Mouse (Mus musculus) liver, embryonic 14.5 days (tissue): Measurements from ENCODE around the gene Lgals3. TPM values are rescaled to one million over a fixed set of nuclear protein-coding genes. Genes with fewer than 3 reads are reported as not detected.

Experiments used
- ATAC-seq: fragments of 200-750 bp; cut with Nextera tagmentation; 2 replicates; pipeline ENCODE4 v1.8.0; 2017; ENCODE audit warnings: moderate number of reproducible peaks, mild to moderate bottlenecking, moderate library complexity; ENCODE audit not compliant: insufficient read depth
- DNase-seq, 3 experiments: peaks; one replicate each; pipeline ENCODE4 v3.0.0-alpha.2; 2012 to 2013; ENCODE audit warnings: low read depth in 3 of 3, low spot score in 3 of 3
- H3K27ac ChIP-seq: fragments of 300-500 bp; sonication (generic); 2 replicates; pipeline ENCODE4 v1.5.1; 2014; ENCODE audit warnings: moderate library complexity, mild to moderate bottlenecking, control low read depth, inconsistent platforms
- H3K27me3 ChIP-seq: fragments of 300-500 bp; sonication (generic); 2 replicates; pipeline ENCODE4 v1.6.1; 2014; ENCODE audit warnings: mild to moderate bottlenecking, low read length, moderate library complexity; ENCODE audit not compliant: control insufficient read depth, insufficient read depth
- H3K36me3 ChIP-seq: fragments of 300-500 bp; sonication (generic); replicated peaks from 2 replicates; pipeline ENCODE4 v1.6.1; 2014; ENCODE audit warnings: low read depth; ENCODE audit not compliant: control insufficient read depth, insufficient read depth
- H3K4me1 ChIP-seq, 2 experiments: fragments of 200-500 bp in 1 of 2; fragments of 300-500 bp in 1 of 2; sonication (generic) in 1 of 2; replicated peaks; 2 replicates each; pipeline ENCODE4 v1.6.1; 2012 to 2014; ENCODE audit warnings: antibody characterized with exemption in 1 of 2, inconsistent platforms in 1 of 2, low read length in 1 of 2; ENCODE audit not compliant: control insufficient read depth in 2 of 2, insufficient read depth in 2 of 2
- H3K4me2 ChIP-seq: fragments of 300-500 bp; sonication (generic); 2 replicates; pipeline ENCODE4 v1.6.1; 2014; ENCODE audit warnings: low read depth, mild to moderate bottlenecking, control low read depth, moderate library complexity
- H3K4me3 ChIP-seq, 2 experiments: fragments of 200-500 bp in 1 of 2; fragments of 300-500 bp in 1 of 2; sonication (generic) in 1 of 2; 2 replicates each; pipeline ENCODE4 v1.5.1; 2012 to 2014; ENCODE audit warnings: low read depth in 2 of 2, low read length in 2 of 2, mild to moderate bottlenecking in 2 of 2, control low read depth in 1 of 2, inconsistent platforms in 1 of 2, moderate library complexity in 1 of 2; ENCODE audit not compliant: insufficient read depth in 1 of 2
- H3K9ac ChIP-seq: fragments of 300-500 bp; sonication (generic); replicated peaks from 2 replicates; pipeline ENCODE4 v1.6.1; 2014; ENCODE audit warnings: mild to moderate bottlenecking, control low read depth, moderate library complexity
- H3K9me3 ChIP-seq: fragments of 300-500 bp; sonication (generic); 2 replicates; pipeline ENCODE4 v1.6.1; 2016; ENCODE audit warnings: low read length, mixed read lengths; ENCODE audit not compliant: control insufficient read depth
- CTCF ChIP-seq: IDR thresholded peaks from 2 replicates; pipeline ENCODE4 v1.5.1; 2016; ENCODE audit warnings: antibody characterized with exemption, low read depth, control low read depth
- EP300 ChIP-seq: IDR thresholded peaks from 2 replicates; pipeline ENCODE4 v1.6.1; 2016; ENCODE audit warnings: antibody characterized with exemption, low read depth
- WGBS: fragments of 180-500 bp; shearing (Covaris S2); extraction: QIAGEN DNeasy Blood & Tissue Kit; methylation state at CpG from one replicate; pipeline ENCODE4 v1.1.7; 2014; ENCODE audit not compliant: insufficient replicate concordance; 5-methylcytosine and 5-hydroxymethylcytosine counted together
- polyA plus RNA-seq, 2 experiments: library from polyadenylated mRNA; depleted of rRNA in 1 of 2; stranded (reverse) in 1 of 2; unstranded in 1 of 2; fragments of >200 nt; fragmentation: Nextera tagmentation in 1 of 2; extraction: Ambion mirVana in 1 of 2; gene quantifications; 2 replicates each; pipeline versions ENCODE4 v1.2.1 to v1.2.3; 2012 to 2014

The Lgals3 gene
- polyA plus RNA-seq, 2 experiments, result 16.3 to 40.5 TPM

DNA sequence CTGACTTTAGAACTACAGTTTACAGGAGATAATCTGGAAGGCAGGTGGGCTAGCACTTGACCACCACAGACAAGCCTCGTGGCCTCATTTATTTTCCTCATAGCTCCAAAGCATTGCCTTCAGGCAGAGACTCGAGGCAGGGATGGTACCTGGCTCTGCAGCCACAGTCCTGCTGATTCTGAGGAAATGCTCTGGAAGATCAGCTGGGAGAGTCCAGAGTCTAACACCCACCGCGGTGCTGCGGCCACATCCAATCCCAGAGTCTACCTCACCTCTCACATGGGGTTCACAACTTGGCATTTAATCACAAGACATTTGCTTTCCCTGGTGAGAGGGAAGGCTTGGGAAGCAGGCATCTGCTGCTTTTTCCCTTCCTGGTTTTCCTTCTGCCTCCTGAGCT lies 12.6 kb upstream of the Lgals3 start:
- WGBS, result 49% methylated on average over 5 of the region's 5 CpGs
- ATAC-seq (no peak), DNase-seq (no peak)
- no peaks in the 10 kb centered on the region for H3K9me3 ChIP-seq
- no peak overlapping the region for H3K4me3 ChIP-seq
- H3K4me2 ChIP-seq, result no peak overlapping the region
- TF ChIP-seq CTCF (no peak), EP300 (no peak)
- peaks cover 6 to 10% of the 10 kb centered on the region in 2 experiments for H3K4me1 ChIP-seq
- H3K27ac ChIP-seq, result no peak overlapping the region
- H3K9ac ChIP-seq, result no peak overlapping the region
- no peaks in the 10 kb centered on the region for H3K36me3 ChIP-seq
- no peaks in the 10 kb centered on the region for H3K27me3 ChIP-seq

DNA sequence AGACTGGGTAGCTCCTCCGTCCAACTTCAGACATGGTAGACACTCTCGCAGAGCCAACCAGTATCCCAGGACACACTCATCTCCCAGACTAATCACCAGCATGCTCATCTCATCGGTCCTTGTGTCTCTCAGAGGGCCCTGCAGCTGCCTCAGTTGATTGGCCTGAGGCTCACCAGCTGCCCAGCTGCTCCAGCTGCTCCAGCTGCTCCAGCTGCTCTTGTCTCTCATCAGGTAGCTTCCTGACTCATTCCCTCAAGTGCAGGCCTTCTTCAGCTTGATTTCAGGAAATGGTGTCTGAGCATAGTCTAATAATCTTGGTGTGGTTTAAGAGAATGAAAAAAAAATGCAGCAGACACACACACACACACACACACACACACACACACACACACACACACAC lies 10.9 kb upstream of the Lgals3 start:
- no peaks in the 10 kb centered on the region for H3K36me3 ChIP-seq
- WGBS, result 71% methylated on average over 3 of the region's 3 CpGs

DNA sequence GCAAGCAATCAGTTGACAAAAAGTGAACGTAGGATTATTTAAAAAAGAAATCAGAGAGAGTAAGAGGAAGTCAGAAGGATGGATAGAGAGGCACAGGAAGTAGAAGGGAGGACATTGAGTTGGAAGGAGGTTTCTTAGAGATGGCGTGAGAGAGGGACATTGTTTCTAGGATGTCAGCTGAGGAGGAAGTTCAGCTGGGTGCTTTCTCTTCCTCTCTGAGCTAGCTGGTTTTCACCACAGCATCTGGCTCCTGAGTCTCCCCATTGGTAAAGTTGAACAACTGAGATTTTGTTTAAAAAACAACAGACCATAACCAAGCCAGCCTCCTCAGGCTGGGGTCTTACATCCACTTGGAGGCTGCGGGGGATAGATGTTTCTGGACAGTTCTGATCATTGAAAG lies 7.9 kb upstream of the Lgals3 start:
- Histone ChIP-seq H3K27me3 (no peaks in the 10 kb centered on the region), H3K9me3 (no peaks in the 10 kb centered on the region), H3K9ac (no peak overlapping the region), H3K4me2 (no peak overlapping the region), H3K27ac (no peak overlapping the region), H3K4me3 (no peak overlapping the region), H3K36me3 (no peaks in the 10 kb centered on the region), H3K4me1 (peaks cover 0 to under 1% of the 10 kb centered on the region in 2 experiments; a peak in 1 of 4 replicates)
- ATAC-seq (no peak), DNase-seq (no peak)
- TF ChIP-seq CTCF (no peak), EP300 (no peak)
- WGBS, result 31% methylated on average over 3 of the region's 3 CpGs

More for the DNA sequence above, 10.9 kb upstream of the Lgals3 start:
- Histone ChIP-seq H3K4me3 (no peak overlapping the region), H3K4me2 (no peak overlapping the region), H3K4me1 (peaks cover 6 to 10% of the 10 kb centered on the region in 2 experiments), H3K9ac (no peak overlapping the region), H3K27ac (no peak overlapping the region), H3K27me3 (no peaks in the 10 kb centered on the region), H3K9me3 (no peaks in the 10 kb centered on the region)
- no peak for TF ChIP-seq CTCF
- no peak for TF ChIP-seq EP300
- no peak for DNase-seq
- no peak for ATAC-seq

DNA sequence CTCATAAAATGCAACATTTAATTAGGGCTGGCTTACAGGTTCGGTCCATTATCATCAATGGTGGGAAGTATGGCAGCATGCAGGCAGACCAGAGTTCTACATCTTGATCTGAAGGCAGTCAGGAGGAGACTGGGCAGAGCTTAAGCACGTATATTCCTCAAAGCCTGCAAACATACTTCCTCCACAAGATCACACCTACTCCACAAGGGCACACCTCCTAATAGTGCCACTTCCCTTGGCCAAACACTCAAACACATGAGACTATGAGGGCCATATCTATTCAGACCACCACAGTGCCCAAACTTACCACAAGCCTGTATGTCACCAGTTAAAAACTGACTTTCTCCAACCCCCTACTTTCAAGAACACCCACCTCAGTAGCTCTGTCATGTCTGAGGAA lies 6.1 kb upstream of the Lgals3 start:
- no peaks in the 10 kb centered on the region for H3K9me3 ChIP-seq
- H3K4me2 ChIP-seq, result no peak overlapping the region
- no peak for ATAC-seq
- no peak for DNase-seq
- TF ChIP-seq EP300 (no peak), CTCF (no peak)
- WGBS, result 56% methylated on average over 2 of the region's 2 CpGs
- H3K4me1 ChIP-seq, result peaks cover 0 to 10% of the 10 kb centered on the region in 2 experiments; a peak in 3 of 4 replicates
- no peak overlapping the region for H3K4me3 ChIP-seq
- H3K27me3 ChIP-seq, result no peaks in the 10 kb centered on the region
- H3K36me3 ChIP-seq, result no peaks in the 10 kb centered on the region
- no peak overlapping the region for H3K9ac ChIP-seq
- no peak overlapping the region for H3K27ac ChIP-seq

DNA sequence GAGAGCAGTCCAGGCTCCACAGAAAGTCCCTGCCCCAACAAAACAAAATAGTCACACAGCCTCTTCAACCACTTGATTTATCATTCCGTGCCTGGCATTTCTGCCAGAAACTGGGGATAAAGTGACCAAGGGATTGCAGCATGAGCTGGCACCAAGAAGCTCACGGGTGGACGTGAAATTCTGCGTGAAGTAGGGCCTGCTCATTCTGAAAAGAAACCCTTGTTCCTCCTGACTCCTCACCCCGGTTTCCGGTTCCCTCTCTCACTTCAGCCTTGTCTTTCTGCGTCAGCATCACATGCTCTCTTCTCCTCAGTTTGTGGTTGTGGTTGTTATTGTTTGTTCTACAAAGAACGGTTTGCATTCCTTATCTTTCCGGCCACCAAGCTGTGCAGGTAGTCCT lies 5.7 kb upstream of the Lgals3 start:
- no peak overlapping the region for H3K27ac ChIP-seq
- H3K9ac ChIP-seq, result no peak overlapping the region
- H3K36me3 ChIP-seq, result no peaks in the 10 kb centered on the region
- H3K4me1 ChIP-seq, result peaks cover 1 to 14% of the 10 kb centered on the region in 2 experiments; a peak in 3 of 4 replicates
- H3K9me3 ChIP-seq, result no peaks in the 10 kb centered on the region
- no peak overlapping the region for H3K4me2 ChIP-seq
- H3K4me3 ChIP-seq, result no peak overlapping the region
- ATAC-seq (no peak), DNase-seq (no peak)
- no peaks in the 10 kb centered on the region for H3K27me3 ChIP-seq
- no peak for TF ChIP-seq CTCF
- TF ChIP-seq EP300, result no peak
- 48% methylated on average over 9 of the region's 9 CpGs for WGBS
